Mouse (Mus musculus): ENCODE measurements around the gene Arap2.

Arap2 gene

GRCm38 (mm10) chr5:62628901-62629300 lies 137.1 kb downstream of the Arap2 start:
- no peak for DNase-seq (ENCODE audit: low spot score)

GRCm38 (mm10) chr5:62622848-62623479 lies 143.0 kb downstream of the Arap2 start:
- no peak for DNase-seq (ENCODE audit: low spot score)

DNA sequence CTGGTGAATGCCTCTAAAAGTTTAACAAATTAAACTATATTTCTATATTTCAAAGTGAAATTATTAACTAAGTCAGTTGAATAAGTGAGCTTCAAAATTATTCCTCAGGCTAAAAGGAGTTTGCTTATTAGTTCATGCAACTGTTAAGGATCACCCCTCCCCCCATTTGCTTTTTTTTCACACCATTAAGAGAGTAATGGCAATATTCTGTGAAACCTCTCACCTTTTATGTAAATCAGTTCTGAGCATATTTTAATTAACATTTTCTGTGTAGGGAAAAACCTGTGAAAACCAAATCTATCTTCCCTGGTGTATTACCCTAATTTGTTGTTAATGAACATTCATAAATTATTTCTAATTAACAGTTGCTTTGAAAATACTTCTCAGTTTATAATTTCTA lies 147.7 kb downstream of the Arap2 start:
- no peak for DNase-seq (ENCODE audit: low spot score)

GRCm38 (mm10) chr5:62611990-62612389 lies 154.0 kb downstream of the Arap2 start:
- no peak for DNase-seq (ENCODE audit: low spot score)

GRCm38 (mm10) chr5:62587348-62587747 lies 178.6 kb downstream of the Arap2 start:
- no peak for DNase-seq (ENCODE audit: low spot score)

- DNase-seq (ENCODE audit: low spot score), result no peak
These were observed 183.3 kb downstream of the Arap2 start for GRCm38 (mm10) chr5:62582643-62583042.

DNA sequence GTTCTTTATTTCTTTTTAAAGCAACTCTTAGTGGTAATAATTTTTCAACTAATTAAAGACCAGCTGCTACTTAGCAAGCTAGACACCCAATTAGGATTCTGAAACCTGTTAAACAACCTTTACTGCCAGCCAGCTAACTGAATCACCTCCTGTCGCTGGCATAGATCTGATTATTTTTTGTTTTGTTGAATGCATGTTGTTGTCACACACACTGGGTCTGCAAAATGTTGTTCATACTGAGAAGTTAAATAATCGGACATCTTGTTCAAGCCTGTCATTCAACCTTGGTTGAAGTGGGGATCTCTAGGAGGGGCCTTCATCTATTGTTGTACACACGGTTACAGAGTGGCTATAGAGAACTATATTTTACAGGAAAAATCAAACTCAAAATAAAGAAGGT lies 184.3 kb downstream of the Arap2 start:
- DNase-seq (ENCODE audit: low spot score), result no peak

GRCm38 (mm10) chr5:62574336-62574844 lies 191.6 kb downstream of the Arap2 start:
- DNase-seq (ENCODE audit: low spot score), result no peak
